Mouse (Mus musculus) cerebellum, adult 2 months (tissue): Measurements from ENCODE around the gene Schip1.
A peak's percentile ranks its signal among the peaks of the same experiment; 100 is the strongest.

Experiments used
- CTCF ChIP-seq: fragments of 200-500 bp; IDR thresholded peaks from 2 replicates; pipeline ENCODE4 v1.5.1; 2011; ENCODE audit warnings: low read depth, mild to moderate bottlenecking, control low read depth, low read length, moderate library complexity, borderline replicate concordance; ENCODE audit not compliant: insufficient read depth
- POLR2A ChIP-seq: fragments of 200-500 bp; IDR thresholded peaks from 2 replicates; pipeline ENCODE4 v1.6.1; 2011; ENCODE audit warnings: low read length, control low read depth, borderline replicate concordance; ENCODE audit not compliant: insufficient read depth

DNA sequence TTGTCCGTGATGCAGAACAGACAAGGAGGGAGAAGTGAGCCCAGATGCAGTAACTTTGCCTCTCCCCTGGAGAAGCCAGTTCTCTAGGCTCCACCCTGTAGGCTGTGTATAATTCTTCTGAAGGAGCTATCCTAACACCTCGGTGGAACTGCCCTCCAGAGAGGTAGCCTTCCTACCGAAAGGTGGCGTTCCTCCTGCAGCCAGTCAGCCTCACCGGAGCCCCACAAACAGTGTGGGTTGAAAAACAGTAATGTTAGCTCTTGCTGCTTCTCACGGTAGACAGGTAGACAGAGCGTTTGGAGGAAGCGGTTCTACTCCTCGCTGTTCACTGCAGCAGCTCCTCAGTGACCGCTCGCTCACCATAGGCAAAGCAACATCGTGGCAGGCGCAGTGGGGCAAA is 517.0 kb downstream of the Schip1 start:
- TF ChIP-seq CTCF (peak; percentile 55; the same call in 1 of the 2 replicates), POLR2A (no peak)
